Mouse (Mus musculus): ENCODE measurements at regions not wholly inside any gene's neighbourhood (a gene's known extent, or its start where the extent isn't known, plus 50 kb on each side); places are given as distances from the start of the nearest gene placed in this dataset.

- no peak for TF ChIP-seq CTCF (IDR thresholded peaks at IDR 0.05; ENCODE audit: low read depth)
- no peak for TF ChIP-seq EP300 (optimal IDR thresholded peaks at IDR 0.05)
These were observed 452.7 kb upstream of the Atp2b1 start for GRCm38 (mm10) chr10:98461538-98461937.
